Mouse (Mus musculus): ENCODE measurements at regions not wholly inside any gene's neighbourhood (a gene's known extent, or its start where the extent isn't known, plus 50 kb on each side); places are given as distances from the start of the nearest gene placed in this dataset.
A peak's percentile ranks its signal among the peaks of the same experiment; 100 is the strongest.

- Histone ChIP-seq H3K9ac (replicated peaks; ENCODE audit: low read length) (no peak overlapping the region), H3K9me3 (ENCODE audit: low read length) (no peaks in the 10 kb centered on the region), H3K4me3 (ENCODE audit: low read length) (no peak overlapping the region), H3K4me1 (ENCODE audit: insufficient read depth, low read length) (no peaks in the 10 kb centered on the region), H3K4me2 (ENCODE audit: low read depth, low read length) (no peak overlapping the region), H3K27ac (no peak overlapping the region), H3K36me3 (ENCODE audit: insufficient read depth, low read length) (no peaks in the 10 kb centered on the region), H3K27me3 (ENCODE audit: insufficient read depth, low read length) (no peaks in the 10 kb centered on the region)
- TF ChIP-seq CTCF (IDR thresholded peaks at IDR 0.05; ENCODE audit: low read depth), result no peak
- DNase-seq (ENCODE audit: low spot score) (no peak), ATAC-seq (no peak)
- WGBS, result 81% methylated on average over 6 of the region's 6 CpGs
Observed at GRCm38 (mm10) chr8:86147586-86147985, 306.8 kb downstream of the Phkb start.

- ATAC-seq (no peak), DNase-seq (ENCODE audit: low spot score) (peak; percentile 23)
- Histone ChIP-seq H3K4me2 (ENCODE audit: low read depth, low read length) (no peak overlapping the region), H3K4me1 (ENCODE audit: insufficient read depth, low read length) (no peaks in the 10 kb centered on the region), H3K9me3 (ENCODE audit: low read length) (no peaks in the 10 kb centered on the region), H3K27ac (no peak overlapping the region), H3K9ac (replicated peaks; ENCODE audit: low read length) (no peak overlapping the region), H3K27me3 (ENCODE audit: insufficient read depth, low read length) (no peaks in the 10 kb centered on the region), H3K4me3 (ENCODE audit: low read length) (no peak overlapping the region), H3K36me3 (ENCODE audit: insufficient read depth, low read length) (no peaks in the 10 kb centered on the region)
- 72% methylated on average over 2 of the region's 2 CpGs for whole genome bisulfite sequencing
- no peak for TF ChIP-seq CTCF (IDR thresholded peaks at IDR 0.05; ENCODE audit: low read depth)
Observed at GRCm38 (mm10) chr8:86125244-86125643, 284.5 kb downstream of the Phkb start.

- no peak overlapping the region for H3K27ac ChIP-seq
- no peak overlapping the region for H3K9ac ChIP-seq (replicated peaks; ENCODE audit: low read length)
- DNase-seq (ENCODE audit: low spot score) (no peak), ATAC-seq (no peak)
- H3K36me3 ChIP-seq (ENCODE audit: insufficient read depth, low read length), result no peaks in the 10 kb centered on the region
- no peak overlapping the region for H3K4me2 ChIP-seq (ENCODE audit: low read depth, low read length)
- TF ChIP-seq CTCF (IDR thresholded peaks at IDR 0.05; ENCODE audit: low read depth), result no peak
- WGBS, result 93% methylated on average over 1 of the region's 1 CpGs
- no peaks in the 10 kb centered on the region for H3K4me1 ChIP-seq (ENCODE audit: insufficient read depth, low read length)
- no peak overlapping the region for H3K4me3 ChIP-seq (ENCODE audit: low read length)
- H3K9me3 ChIP-seq (ENCODE audit: low read length), result no peaks in the 10 kb centered on the region
- H3K27me3 ChIP-seq (ENCODE audit: insufficient read depth, low read length), result no peaks in the 10 kb centered on the region
Observed at GRCm38 (mm10) chr8:86124655-86125054, 283.9 kb downstream of the Phkb start.

Data from hindbrain, postnatal 0 days (tissue).